Mouse (Mus musculus): Measurements from ENCODE around the gene Tcaf3. TPM values are rescaled to one million over a fixed set of nuclear protein-coding genes. Genes with fewer than 3 reads are reported as not detected.

Gene Tcaf3
- total RNA-seq, 2 experiments from 2014 or later, result not detected

- no peak for DNase-seq (ENCODE audit: low spot score in 2 of 2)
Observed at GRCm38 (mm10) chr6:42544846-42545245, 52.6 kb downstream of the Tcaf3 start.

- no peak for DNase-seq (ENCODE audit: low spot score in 2 of 2)
Observed at GRCm38 (mm10) chr6:42542036-42543031, 55.2 kb downstream of the Tcaf3 start.

GRCm38 (mm10) chr6:42540681-42541080, 56.8 kb downstream of the Tcaf3 start:
- no peak for DNase-seq (ENCODE audit: low spot score in 2 of 2)

GRCm38 (mm10) chr6:42539711-42540110, 57.8 kb downstream of the Tcaf3 start:
- no peak for DNase-seq (ENCODE audit: low spot score in 2 of 2)

Other genes starting within 250 kb of the Tcaf3 start
- 100 to 1,000 TPM; 115 to 138 TPM for gene Zyx, start 248.1 kb downstream of the Tcaf3 start, total RNA-seq (2021)
- under 1 TPM; 0.45 to 0.46 TPM for gene Epha1, start 224.4 kb downstream of the Tcaf3 start, total RNA-seq (2021)
- 1 to 10 TPM in 1 of 2 experiments, not detected in 1; 4.5 TPM for gene Tas2r143, start 197.5 kb downstream of the Tcaf3 start, total RNA-seq (2021)
- gene Tas2r135, start 192.3 kb downstream of the Tcaf3 start, total RNA-seq (2021), result 1 to 10 TPM in 1 of 2 experiments, under 1 TPM in 1; 0.38 to 3.4 TPM
- gene Tas2r126, start 163.2 kb downstream of the Tcaf3 start, total RNA-seq (2021), result under 1 TPM in 1 of 2 experiments, not detected in 1; 0.89 TPM
- gene Olfr458, start 132.5 kb downstream of the Tcaf3 start, total RNA-seq (2021), result not detected
- gene Olfr457, start 121.4 kb downstream of the Tcaf3 start, total RNA-seq (2021), result not detected
- not detected for gene Olfr456, start 110.5 kb downstream of the Tcaf3 start, total RNA-seq (2021)
- not detected for gene Olfr455, start 50.1 kb downstream of the Tcaf3 start, total RNA-seq (2021)
- 10 to 100 TPM; 13.1 to 18.9 TPM for gene Tcaf2, start 47.6 kb upstream of the Tcaf3 start, total RNA-seq (2021)
- 100 to 1,000 TPM in 1 of 2 experiments, 10 to 100 TPM in 1; 75.1 to 107 TPM for gene Tcaf1, start 112.4 kb upstream of the Tcaf3 start, total RNA-seq (2021)
- not detected for gene Olfr453, start 141.7 kb upstream of the Tcaf3 start, total RNA-seq (2021)
- gene Olfr38, start 158.7 kb upstream of the Tcaf3 start, total RNA-seq (2021), result not detected
- not detected for gene Olfr452, start 187.4 kb upstream of the Tcaf3 start, total RNA-seq (2021)
- gene Olfr450, start 214.2 kb upstream of the Tcaf3 start, total RNA-seq (2021), result not detected
- not detected for gene Olfr449, start 236.7 kb upstream of the Tcaf3 start, total RNA-seq (2021)

Measured in adrenal gland, adult 18-20 months (tissue).